Mouse (Mus musculus): ENCODE data around the gene Gm4450.
"Not testable (repeated sequence)": the region's sequence is repeated elsewhere in the genome, so short reads cannot be mapped to it uniquely, and the experiment has no call there.

Gm4450 gene

GRCm38 (mm10) chr3:98457026-98457425, at the start of gene Gm4450:
Gm4450 (minus strand) TSS chr3:98457126.
- DNase-seq (ENCODE audit: low spot score): not testable (repeated sequence)

GRCm38 (mm10) chr3:98497401-98497800, 40.5 kb upstream of the Gm4450 start:
- not testable (repeated sequence) for DNase-seq (ENCODE audit: low spot score)

- not testable (repeated sequence) for DNase-seq (ENCODE audit: low spot score)
Observed at GRCm38 (mm10) chr3:98496762-98497161, 39.8 kb upstream of the Gm4450 start.

GRCm38 (mm10) chr3:98495055-98495454, 38.1 kb upstream of the Gm4450 start:
- not testable (repeated sequence) for DNase-seq (ENCODE audit: low spot score)

- not testable (repeated sequence) for DNase-seq (ENCODE audit: low spot score)
Observed at GRCm38 (mm10) chr3:98494184-98494583, 37.3 kb upstream of the Gm4450 start.

- DNase-seq (ENCODE audit: low spot score): not testable (repeated sequence)
Observed at GRCm38 (mm10) chr3:98471499-98471898, 14.6 kb upstream of the Gm4450 start.

- DNase-seq (ENCODE audit: low spot score): not testable (repeated sequence)
Observed at GRCm38 (mm10) chr3:98471057-98471456, 14.1 kb upstream of the Gm4450 start.

- DNase-seq (ENCODE audit: low spot score): not testable (repeated sequence)
Observed at GRCm38 (mm10) chr3:98469323-98469722, 12.4 kb upstream of the Gm4450 start.

- DNase-seq (ENCODE audit: low spot score): not testable (repeated sequence)
Observed at GRCm38 (mm10) chr3:98453786-98454185, 3.1 kb downstream of the Gm4450 start.

GRCm38 (mm10) chr3:98443924-98444323, 13.0 kb downstream of the Gm4450 start:
- not testable (repeated sequence) for DNase-seq (ENCODE audit: low spot score)

GRCm38 (mm10) chr3:98443149-98443779, 13.7 kb downstream of the Gm4450 start:
- DNase-seq (ENCODE audit: low spot score): not testable (repeated sequence)

- DNase-seq (ENCODE audit: low spot score): not testable (repeated sequence)
Observed at GRCm38 (mm10) chr3:98442245-98442644, 14.7 kb downstream of the Gm4450 start.

- DNase-seq (ENCODE audit: low spot score): no peak
Observed at GRCm38 (mm10) chr3:98435030-98435429, 21.9 kb downstream of the Gm4450 start.

GRCm38 (mm10) chr3:98434088-98434816, 22.7 kb downstream of the Gm4450 start:
- DNase-seq (ENCODE audit: low spot score): no peak

GRCm38 (mm10) chr3:98428928-98429525, 27.9 kb downstream of the Gm4450 start:
- DNase-seq (ENCODE audit: low spot score): no peak

- DNase-seq (ENCODE audit: low spot score): no peak
Observed at GRCm38 (mm10) chr3:98428449-98428775, 28.5 kb downstream of the Gm4450 start.

GRCm38 (mm10) chr3:98427600-98428448, 29.1 kb downstream of the Gm4450 start:
- peak; percentile 14 for DNase-seq (ENCODE audit: low spot score)

GRCm38 (mm10) chr3:98427260-98427599, 29.7 kb downstream of the Gm4450 start:
- no peak for DNase-seq (ENCODE audit: low spot score)

GRCm38 (mm10) chr3:98426749-98427148, 30.2 kb downstream of the Gm4450 start:
- no peak for DNase-seq (ENCODE audit: low spot score)

GRCm38 (mm10) chr3:98422926-98423325, 34.0 kb downstream of the Gm4450 start:
- no peak for DNase-seq (ENCODE audit: low spot score)

GRCm38 (mm10) chr3:98419786-98420070, 37.2 kb downstream of the Gm4450 start:
- DNase-seq (ENCODE audit: low spot score): no peak

- DNase-seq (ENCODE audit: low spot score): no peak
Observed at GRCm38 (mm10) chr3:98418991-98419785, 37.7 kb downstream of the Gm4450 start.

Measured in urinary bladder, postnatal 10 days (tissue).